Mouse (Mus musculus) kidney, adult 2 months (tissue): ENCODE data around the gene Cdk6. TPM values are rescaled to one million over a fixed set of nuclear protein-coding genes. Genes with fewer than 3 reads are reported as not detected.
"Not testable (repeated sequence)": the region's sequence is repeated elsewhere in the genome, so short reads cannot be mapped to it uniquely, and the experiment has no call there.

ENCODE experiments used
- DNase-seq: peaks from one replicate; pipeline ENCODE4 v3.0.0; 2021
- H3K27ac ChIP-seq: fragments of 200-500 bp; 2 replicates; pipeline ENCODE4 v1.5.1; 2012; ENCODE audit warnings: low read depth, low read length, control low read depth, inconsistent platforms; ENCODE audit not compliant: insufficient read depth
- H3K27me3 ChIP-seq: fragments of 200-500 bp; replicated peaks from 2 replicates; pipeline ENCODE4 v1.6.1; 2012; ENCODE audit warnings: mild to moderate bottlenecking, moderate library complexity, low read length, inconsistent platforms; ENCODE audit not compliant: control insufficient read depth, insufficient read depth
- H3K36me3 ChIP-seq: fragments of 200-500 bp; 2 replicates; pipeline ENCODE4 v1.6.1; 2012; ENCODE audit warnings: mild to moderate bottlenecking, moderate library complexity, low read length, inconsistent platforms; ENCODE audit not compliant: control insufficient read depth, insufficient read depth
- H3K4me1 ChIP-seq: fragments of 200-500 bp; 2 replicates; pipeline ENCODE4 v1.6.1; 2011; ENCODE audit warnings: low read length; ENCODE audit not compliant: control insufficient read depth, insufficient read depth
- H3K4me3 ChIP-seq: fragments of 200-500 bp; 2 replicates; pipeline ENCODE4 v1.5.1; 2011; ENCODE audit warnings: mild to moderate bottlenecking, low read depth, low read length, control low read depth; ENCODE audit not compliant: insufficient read depth
- CTCF ChIP-seq: fragments of 200-500 bp; conservative IDR thresholded peaks from 2 replicates; pipeline ENCODE4 v1.5.1; 2011; ENCODE audit warnings: low read depth, mild to moderate bottlenecking, control low read depth, low read length, moderate library complexity, mixed read lengths; ENCODE audit not compliant: insufficient read depth, insufficient read length
- POLR2A ChIP-seq: fragments of 200-500 bp; IDR thresholded peaks from one replicate; pipeline ENCODE4 v1.6.1; 2011; ENCODE audit warnings: low read depth, low read length, control low read depth
- WGBS: fragments of 180-500 bp; shearing (Covaris S2); methylation state at CpG from one replicate; pipeline ENCODE4 v1.1.7; 2018; 5-methylcytosine and 5-hydroxymethylcytosine counted together
- polyA plus RNA-seq: library from polyadenylated mRNA; depleted of rRNA; stranded (reverse); fragments of >200 nt; gene quantifications from 2 replicates; pipeline ENCODE4 v1.2.3, GENCODE M21; 2012

Cdk6 gene
- polyA plus RNA-seq, 1 experiment, result 6.0 TPM

DNA sequence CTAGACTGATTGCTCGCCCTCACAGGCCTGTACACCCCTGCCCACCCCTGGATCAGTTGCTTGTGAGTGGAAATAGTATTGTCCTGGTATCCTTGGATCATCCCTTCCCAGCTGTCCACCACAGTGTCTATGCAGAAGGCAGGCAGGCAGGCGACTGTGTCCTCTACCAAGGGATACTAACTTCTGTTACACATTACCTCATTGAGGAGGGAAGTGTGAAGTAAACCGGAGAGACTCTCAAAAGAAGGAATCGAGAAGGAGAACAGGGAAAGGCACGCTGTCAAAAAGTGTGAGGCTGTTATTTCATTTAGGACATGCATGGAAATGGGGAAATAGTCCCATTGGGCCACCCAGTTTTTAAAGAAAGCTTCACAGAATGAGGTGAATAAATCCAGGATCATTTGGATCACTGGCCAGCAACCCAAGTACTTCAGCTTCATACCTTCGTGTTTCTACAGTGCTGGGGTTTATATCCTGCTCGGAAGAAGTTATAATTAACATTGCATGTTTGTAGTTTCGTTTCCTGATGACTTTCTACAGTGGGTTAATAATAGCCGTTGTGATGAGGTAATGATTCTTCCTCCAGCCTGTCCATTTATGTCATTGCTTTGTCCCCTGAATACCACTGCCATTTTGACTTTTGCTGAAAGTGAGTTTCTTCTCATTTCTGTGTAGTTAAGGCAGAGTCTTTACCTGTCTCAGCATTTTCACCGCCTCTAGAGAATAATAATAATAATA lies 79.0 kb downstream of the Cdk6 start:
- Histone ChIP-seq H3K27ac (no peak overlapping the region), H3K36me3 (no peaks in the 10 kb centered on the region), H3K4me3 (no peak overlapping the region), H3K4me1 (peaks cover 3% of the 10 kb centered on the region; the same call in 1 of the 2 replicates), H3K27me3 (no peaks in the 10 kb centered on the region)
- TF ChIP-seq POLR2A (no peak), CTCF (no peak)
- 46% methylated on average over 10 of the region's 10 CpGs for WGBS
- peak; percentile 27 for DNase-seq

DNA sequence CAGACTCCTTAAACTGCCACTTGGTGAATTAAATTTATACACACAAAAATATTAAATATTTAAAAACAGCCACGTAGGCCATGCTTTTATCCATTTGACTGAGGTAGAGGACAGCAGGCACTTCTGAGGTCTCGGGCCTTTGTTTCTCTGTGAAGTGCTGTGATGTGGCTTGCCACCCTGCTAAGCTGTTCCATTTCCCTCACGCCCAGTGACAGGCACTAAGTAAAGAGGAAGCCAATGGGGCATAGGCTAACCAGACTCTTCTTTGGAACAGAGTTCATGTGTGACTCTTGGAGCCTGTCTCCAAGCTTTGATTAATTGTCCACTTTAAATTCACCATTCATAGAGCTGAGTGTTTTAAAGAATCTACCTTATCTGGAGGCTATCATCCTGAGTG lies 79.5 kb downstream of the Cdk6 start:
- Histone ChIP-seq H3K27ac (0 out of 2 replicates have a peak overlapping the region, but pooled peaks have one; percentile 6), H3K36me3 (no peaks in the 10 kb centered on the region), H3K4me1 (peaks cover 3% of the 10 kb centered on the region; the same call in 1 of the 2 replicates), H3K4me3 (no peak overlapping the region), H3K27me3 (no peaks in the 10 kb centered on the region)
- TF ChIP-seq POLR2A (no peak), CTCF (no peak)
- WGBS, result 91% methylated on average over 3 of the region's 3 CpGs
- DNase-seq, result no peak

DNA sequence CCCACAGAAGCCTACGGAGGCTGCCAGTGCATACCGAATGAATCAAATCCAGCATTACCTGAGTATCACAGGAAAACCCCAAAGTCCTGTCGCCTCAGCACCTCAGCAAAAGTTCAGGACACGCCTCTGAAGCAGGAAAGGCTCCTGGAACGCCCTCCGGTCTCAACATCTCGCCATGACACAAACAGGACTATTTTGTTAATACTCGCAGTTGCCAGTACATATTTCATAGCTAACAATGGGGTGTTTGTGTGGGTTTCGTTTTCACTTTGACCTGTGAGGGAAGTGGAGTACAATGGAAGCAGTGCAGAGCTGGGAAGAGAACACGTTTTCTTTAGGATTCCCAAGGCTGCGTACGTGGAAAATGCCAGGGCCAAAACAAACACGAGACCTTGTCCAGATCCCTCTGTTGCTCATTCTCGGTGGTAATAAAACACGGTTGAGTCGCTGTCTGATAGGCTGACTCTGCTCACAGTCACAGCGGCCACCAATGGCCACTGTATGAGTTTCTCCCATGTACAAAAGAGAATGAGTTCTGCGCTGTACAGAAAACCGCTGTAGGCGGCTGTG lies 91.9 kb downstream of the Cdk6 start:
- not testable (repeated sequence) for H3K36me3 ChIP-seq, H3K27me3 ChIP-seq, H3K4me1 ChIP-seq
- Histone ChIP-seq H3K4me3 (peak overlapping the region; percentile 31), H3K27ac (peak overlapping the region; percentile 9; the same call in 1 of the 2 replicates)
- WGBS, result 27% methylated on average over 20 of the region's 20 CpGs
- peak; percentile 69 for DNase-seq

DNA sequence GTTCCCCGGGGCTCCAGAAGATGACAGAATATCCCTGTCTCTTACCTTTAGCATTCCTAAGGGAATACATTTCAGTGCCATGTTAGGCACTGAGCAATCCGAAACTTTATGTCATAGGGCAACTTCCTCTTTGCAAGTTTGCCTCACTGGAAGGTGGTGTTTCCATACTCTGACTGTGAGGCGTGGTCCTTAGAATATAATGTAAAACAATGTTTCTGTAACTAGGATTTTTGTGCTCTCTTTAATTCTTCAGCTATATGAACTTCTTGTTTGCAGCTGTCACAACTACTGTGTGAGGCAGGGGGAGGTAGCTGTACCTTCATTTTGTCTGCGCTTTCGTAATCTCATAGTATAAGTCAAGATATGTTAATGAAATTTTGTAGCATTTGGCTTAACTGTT lies 92.8 kb downstream of the Cdk6 start:
- H3K36me3 ChIP-seq, H3K27me3 ChIP-seq, H3K4me1 ChIP-seq, H3K27ac ChIP-seq, DNase-seq, H3K4me3 ChIP-seq: not testable (repeated sequence)
- 93% methylated on average over 5 of the region's 5 CpGs for WGBS

DNA sequence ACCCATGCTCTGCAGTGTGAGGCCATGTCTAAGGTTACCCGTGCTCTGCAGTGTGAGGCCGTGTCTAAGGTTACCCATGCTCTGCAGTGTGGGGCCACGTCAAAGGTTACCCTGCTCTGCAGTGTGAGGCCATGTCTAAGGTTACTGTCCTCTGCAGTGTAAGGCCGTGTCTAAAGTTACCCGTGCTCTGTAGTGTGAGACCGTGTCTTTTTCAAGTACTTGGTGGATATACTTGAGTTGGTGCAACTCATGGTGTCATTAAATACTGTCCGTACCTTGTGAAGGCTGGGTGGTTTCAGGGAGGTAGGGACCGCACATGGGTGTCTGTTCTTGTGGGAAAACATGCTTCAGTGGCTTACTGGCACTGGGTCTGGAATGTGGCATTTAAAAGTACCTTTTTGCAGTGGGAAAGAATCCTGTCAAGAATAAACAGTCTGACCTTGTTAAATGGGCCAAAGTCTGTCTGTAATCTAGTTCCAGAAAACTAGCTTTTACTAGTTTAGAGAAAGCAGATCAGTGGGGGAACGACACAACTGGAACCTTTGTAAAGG lies 97.2 kb downstream of the Cdk6 start:
- H3K4me1 ChIP-seq, H3K4me3 ChIP-seq, H3K27me3 ChIP-seq, H3K36me3 ChIP-seq: not testable (repeated sequence)
- peak overlapping the region; percentile 0; the same call in 1 of the 2 replicates for H3K27ac ChIP-seq
- peak; percentile 50 for DNase-seq
- 42% methylated on average over 9 of the region's 9 CpGs for WGBS

DNA sequence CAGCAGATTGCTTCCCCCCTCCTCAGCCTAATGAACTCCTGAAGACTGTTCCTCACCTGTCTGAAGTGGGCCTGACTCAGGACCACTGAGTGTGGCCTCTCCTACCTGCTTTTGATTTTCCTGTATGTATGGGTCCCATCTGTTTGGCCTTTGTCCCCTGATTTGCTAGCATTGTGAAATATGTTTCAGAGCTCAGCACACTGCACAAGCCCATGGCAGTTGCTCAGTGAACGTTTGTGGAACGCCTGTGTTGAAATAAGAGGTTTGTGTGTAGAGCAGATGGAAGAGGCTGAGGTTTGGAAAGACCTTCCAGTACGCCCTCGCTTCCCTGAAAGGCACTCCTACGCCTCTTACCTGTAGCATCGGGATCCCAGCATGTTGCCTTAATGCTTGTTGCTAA lies 98.1 kb downstream of the Cdk6 start:
- not testable (repeated sequence) for H3K27me3 ChIP-seq, H3K4me3 ChIP-seq, DNase-seq, H3K36me3 ChIP-seq, H3K4me1 ChIP-seq, H3K27ac ChIP-seq
- 76% methylated on average over 6 of the region's 6 CpGs for WGBS

DNA sequence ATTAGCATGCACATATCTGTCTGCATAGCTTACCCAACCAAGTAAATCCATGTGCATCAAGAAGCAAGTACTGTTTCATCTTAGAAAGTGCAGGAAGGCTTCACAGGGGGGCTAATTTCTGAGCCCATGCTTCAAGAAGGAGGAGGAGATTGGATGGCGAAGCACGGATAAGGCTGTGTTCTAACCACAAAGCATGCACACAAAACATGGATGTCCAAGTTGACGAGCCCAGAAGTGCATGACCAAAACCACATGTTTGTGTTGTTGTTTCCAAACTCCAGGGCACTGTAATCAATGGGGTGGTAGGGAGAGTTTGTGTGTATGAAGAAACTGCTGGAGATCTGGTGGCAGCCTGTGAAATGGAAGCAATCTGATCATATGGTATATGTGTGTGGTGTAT lies 101.2 kb downstream of the Cdk6 start:
- not testable (repeated sequence) for H3K4me3 ChIP-seq, H3K36me3 ChIP-seq, DNase-seq, H3K27me3 ChIP-seq, H3K27ac ChIP-seq, H3K4me1 ChIP-seq
- 98% methylated on average over 3 of the region's 3 CpGs for WGBS

DNA sequence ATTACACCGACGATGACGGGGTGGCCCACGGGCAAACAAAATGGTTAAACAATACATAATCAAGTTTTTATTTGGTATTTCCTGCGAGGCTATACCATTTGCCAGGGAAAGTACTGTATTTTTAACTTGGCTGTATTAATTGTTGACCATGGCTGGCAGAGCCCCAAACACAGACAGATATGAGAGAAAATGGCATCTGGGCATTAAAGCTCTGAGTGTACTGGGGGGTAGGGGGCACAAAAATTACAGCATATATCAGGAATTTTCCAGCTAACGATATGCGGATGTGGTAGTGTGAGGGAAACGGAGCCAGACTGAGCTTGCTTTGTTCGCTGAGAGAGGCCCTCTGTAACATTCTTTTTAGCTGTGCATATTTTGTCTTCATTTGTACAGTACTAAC lies 109.9 kb downstream of the Cdk6 start:
- H3K4me3 ChIP-seq, H3K36me3 ChIP-seq, H3K27ac ChIP-seq, H3K4me1 ChIP-seq, H3K27me3 ChIP-seq: not testable (repeated sequence)
- DNase-seq, result peak; percentile 24
- WGBS, result 36% methylated on average over 9 of the region's 9 CpGs

DNA sequence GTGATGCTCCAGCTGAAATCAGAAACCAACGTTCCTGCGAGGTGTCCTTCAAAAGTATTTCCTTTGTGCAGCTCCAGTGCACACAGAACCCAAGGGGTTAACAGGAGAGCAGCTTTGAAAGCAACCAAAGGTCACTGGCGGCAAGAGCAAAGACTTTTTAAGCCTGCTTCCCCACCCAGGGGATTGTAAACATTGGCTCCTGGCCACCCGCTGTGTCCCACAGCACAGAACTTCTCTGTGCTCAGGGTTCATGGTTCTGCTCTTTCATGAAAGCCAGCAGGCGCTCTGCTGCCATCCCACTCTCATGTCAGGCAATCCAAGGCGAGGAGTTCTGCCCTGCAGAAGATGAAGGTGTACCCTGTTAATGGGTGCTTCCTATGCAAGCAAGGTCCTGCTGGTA lies 112.7 kb downstream of the Cdk6 start:
- peak; percentile 41 for DNase-seq
- not testable (repeated sequence) for H3K27ac ChIP-seq, H3K27me3 ChIP-seq, H3K4me3 ChIP-seq, H3K36me3 ChIP-seq, H3K4me1 ChIP-seq
- WGBS, result 20% methylated on average over 6 of the region's 6 CpGs
